Mouse (Mus musculus): ENCODE results near the gene a. TPM values are rescaled to one million over a fixed set of nuclear protein-coding genes. Genes with fewer than 3 reads are reported as not detected.

The a gene
- polyA plus RNA-seq, 1 experiment from 2014 or later: 0.41 TPM

DNA sequence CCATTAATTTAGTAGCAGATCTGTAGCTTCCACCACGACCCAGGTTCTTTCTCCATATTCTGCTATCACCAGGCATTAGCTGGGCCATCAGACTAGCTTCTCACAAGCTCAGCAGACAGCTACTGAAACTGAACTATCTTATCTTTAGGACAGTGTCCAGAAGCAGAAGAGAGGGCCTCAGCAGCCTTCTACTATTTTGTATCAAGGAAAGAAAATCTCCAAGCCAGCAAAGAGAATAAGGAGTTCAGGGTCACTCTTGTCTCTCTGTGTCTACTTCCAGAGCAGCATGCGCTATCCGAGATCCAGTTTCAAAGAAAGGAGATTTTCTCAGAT, 300.5 kb downstream of the a start:
- Histone ChIP-seq H3K4me3 (ENCODE audit: low read depth, low read length) (no peak overlapping the region), H3K27me3 (ENCODE audit: control insufficient read depth, insufficient read depth, low read length) (no peaks in the 10 kb centered on the region), H3K4me2 (replicated peaks; ENCODE audit: low read depth) (no peak overlapping the region), H3K9me3 (ENCODE audit: control insufficient read depth, low read length) (no peaks in the 10 kb centered on the region), H3K9ac (ENCODE audit: low read length) (no peak overlapping the region), H3K36me3 (ENCODE audit: control insufficient read depth, insufficient read depth, low read length) (no peaks in the 10 kb centered on the region), H3K4me1 (replicated peaks; ENCODE audit: control insufficient read depth, insufficient read depth) (no peaks in the 10 kb centered on the region), H3K27ac (replicated peaks) (no peak overlapping the region)
- DNase-seq (ENCODE audit: low spot score) (no peak), ATAC-seq (ENCODE audit: low FRiP score, low TSS enrichment) (no peak)
- TF ChIP-seq EP300 (optimal IDR thresholded peaks at IDR 0.05) (no peak), CTCF (IDR thresholded peaks at IDR 0.05; ENCODE audit: low read depth) (no peak)
- WGBS: 80% methylated on average over 3 of the region's 3 CpGs

DNA sequence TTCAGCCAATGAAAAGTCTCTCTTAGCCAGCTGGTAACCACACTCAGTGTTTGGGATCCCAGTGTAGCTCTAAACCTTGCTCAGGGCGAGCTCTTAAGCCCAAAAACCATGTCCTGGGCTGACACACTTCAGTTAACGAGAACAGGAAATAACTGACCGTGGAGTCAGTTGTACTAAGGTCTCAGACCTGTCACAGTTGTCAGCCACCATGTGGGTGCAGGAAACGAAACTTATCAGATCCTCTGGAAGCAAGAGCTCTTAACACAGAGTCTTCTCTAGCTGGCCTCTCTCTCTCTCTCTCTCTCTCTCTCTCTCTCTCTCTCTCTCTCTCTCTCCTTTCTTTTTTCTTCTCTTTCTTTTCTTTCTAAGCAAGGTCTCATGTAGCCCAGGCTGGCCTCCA, 302.2 kb downstream of the a start:
- no peak for ATAC-seq (ENCODE audit: low FRiP score, low TSS enrichment)
- Histone ChIP-seq H3K4me2 (replicated peaks; ENCODE audit: low read depth) (no peak overlapping the region), H3K36me3 (ENCODE audit: control insufficient read depth, insufficient read depth, low read length) (no peaks in the 10 kb centered on the region), H3K4me3 (ENCODE audit: low read depth, low read length) (no peak overlapping the region), H3K27me3 (ENCODE audit: control insufficient read depth, insufficient read depth, low read length) (no peaks in the 10 kb centered on the region), H3K9ac (ENCODE audit: low read length) (no peak overlapping the region), H3K27ac (replicated peaks) (no peak overlapping the region), H3K4me1 (replicated peaks; ENCODE audit: control insufficient read depth, insufficient read depth) (no peaks in the 10 kb centered on the region), H3K9me3 (ENCODE audit: control insufficient read depth, low read length) (no peaks in the 10 kb centered on the region)
- 44% methylated on average over 4 of the region's 4 CpGs for WGBS
- no peak for TF ChIP-seq EP300 (optimal IDR thresholded peaks at IDR 0.05)
- no peak for DNase-seq (ENCODE audit: low spot score)

DNA sequence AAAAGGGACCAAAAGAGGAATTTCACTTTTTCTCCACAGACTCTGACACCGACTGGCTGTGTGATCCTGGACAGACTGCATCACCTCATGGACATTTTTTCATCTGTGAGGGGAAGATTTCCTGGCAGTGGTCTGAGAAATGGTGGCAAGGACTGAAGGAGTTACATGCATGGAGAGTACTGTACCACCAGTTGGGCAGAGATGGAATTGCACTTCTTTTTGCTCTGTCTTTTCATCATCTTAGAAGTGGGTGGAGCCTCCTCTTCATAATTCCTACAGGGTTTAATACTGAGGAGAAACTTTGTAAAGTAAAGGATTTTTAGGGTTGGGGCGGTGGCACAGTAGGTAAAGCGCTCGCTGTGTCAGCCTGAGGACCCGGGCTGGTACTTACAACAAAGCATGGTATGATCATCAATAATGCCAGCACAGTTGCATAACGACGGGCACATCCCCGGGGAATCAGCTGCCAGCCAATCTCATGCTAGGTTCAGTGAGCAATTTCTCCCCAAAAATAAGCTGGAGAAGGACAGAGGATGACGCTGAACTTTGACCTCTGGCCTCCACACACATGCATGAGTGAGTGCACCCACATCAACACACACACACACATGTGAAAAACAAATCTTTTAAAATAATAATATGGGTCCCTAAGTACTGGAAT, 307.6 kb downstream of the a start:
- H3K4me2 ChIP-seq (replicated peaks; ENCODE audit: low read depth): no peak overlapping the region
- H3K4me1 ChIP-seq (replicated peaks; ENCODE audit: control insufficient read depth, insufficient read depth): no peaks in the 10 kb centered on the region
- TF ChIP-seq EP300 (optimal IDR thresholded peaks at IDR 0.05): no peak
- peak; percentile 51 for TF ChIP-seq CTCF (IDR thresholded peaks at IDR 0.05; ENCODE audit: low read depth)
- H3K36me3 ChIP-seq (ENCODE audit: control insufficient read depth, insufficient read depth, low read length): no peaks in the 10 kb centered on the region
- H3K9me3 ChIP-seq (ENCODE audit: control insufficient read depth, low read length): no peaks in the 10 kb centered on the region
- ATAC-seq (ENCODE audit: low FRiP score, low TSS enrichment) (0 out of 2 replicates have a peak, but pooled peaks have one; percentile 21), DNase-seq (ENCODE audit: low spot score) (no peak)
- H3K27ac ChIP-seq (replicated peaks): no peak overlapping the region
- 82% methylated on average over 9 of the region's 9 CpGs for WGBS
- H3K4me3 ChIP-seq (ENCODE audit: low read depth, low read length): no peak overlapping the region
- H3K9ac ChIP-seq (ENCODE audit: low read length): no peak overlapping the region
- H3K27me3 ChIP-seq (ENCODE audit: control insufficient read depth, insufficient read depth, low read length): no peaks in the 10 kb centered on the region

- Histone ChIP-seq H3K4me2 (replicated peaks; ENCODE audit: low read depth) (no peak overlapping the region), H3K4me3 (ENCODE audit: low read depth, low read length) (no peak overlapping the region), H3K36me3 (ENCODE audit: control insufficient read depth, insufficient read depth, low read length) (no peaks in the 10 kb centered on the region), H3K27me3 (ENCODE audit: control insufficient read depth, insufficient read depth, low read length) (no peaks in the 10 kb centered on the region), H3K9me3 (ENCODE audit: control insufficient read depth, low read length) (no peaks in the 10 kb centered on the region), H3K27ac (replicated peaks) (no peak overlapping the region), H3K4me1 (replicated peaks; ENCODE audit: control insufficient read depth, insufficient read depth) (no peaks in the 10 kb centered on the region), H3K9ac (ENCODE audit: low read length) (no peak overlapping the region)
- 60% methylated on average over 7 of the region's 7 CpGs for WGBS
- peak; percentile 25 for DNase-seq (ENCODE audit: low spot score)
- ATAC-seq (ENCODE audit: low FRiP score, low TSS enrichment): peak; percentile 21; the same call in 1 of the 2 replicates
- TF ChIP-seq CTCF (IDR thresholded peaks at IDR 0.05; ENCODE audit: low read depth) (no peak), EP300 (optimal IDR thresholded peaks at IDR 0.05) (no peak)
These were observed 308.2 kb downstream of the a start for GRCm38 (mm10) chr2:155099421-155099820.

GRCm38 (mm10) chr2:155099994-155100795, 309.0 kb downstream of the a start:
- Histone ChIP-seq H3K9ac (ENCODE audit: low read length) (no peak overlapping the region), H3K4me1 (replicated peaks; ENCODE audit: control insufficient read depth, insufficient read depth) (no peaks in the 10 kb centered on the region), H3K27me3 (ENCODE audit: control insufficient read depth, insufficient read depth, low read length) (no peaks in the 10 kb centered on the region), H3K4me3 (ENCODE audit: low read depth, low read length) (no peak overlapping the region), H3K27ac (replicated peaks) (no peak overlapping the region), H3K9me3 (ENCODE audit: control insufficient read depth, low read length) (no peaks in the 10 kb centered on the region), H3K4me2 (replicated peaks; ENCODE audit: low read depth) (no peak overlapping the region), H3K36me3 (ENCODE audit: control insufficient read depth, insufficient read depth, low read length) (no peaks in the 10 kb centered on the region)
- no peak for ATAC-seq (ENCODE audit: low FRiP score, low TSS enrichment)
- DNase-seq (ENCODE audit: low spot score): no peak
- 75% methylated on average over 14 of the region's 14 CpGs for WGBS
- TF ChIP-seq CTCF (IDR thresholded peaks at IDR 0.05; ENCODE audit: low read depth) (no peak), EP300 (optimal IDR thresholded peaks at IDR 0.05) (no peak)

Other genes with a start within 250 kb of the a start
- gene 1700003F12Rik, start 244.3 kb upstream of the a start, polyA plus RNA-seq (2015; fragmentation: Nextera tagmentation; extraction: Ambion mirVana): 0.87 and 0.89 TPM in 2 replicates
- gene Actl10, start 239.6 kb upstream of the a start, polyA plus RNA-seq (2015; fragmentation: Nextera tagmentation; extraction: Ambion mirVana): not detected in 2 replicates
- 0.50 and 0.70 TPM in 2 replicates for gene Necab3, start 232.5 kb upstream of the a start, polyA plus RNA-seq (2015; fragmentation: Nextera tagmentation; extraction: Ambion mirVana)
- 5.7 and 6.1 TPM in 2 replicates for gene E2f1, start 221.5 kb upstream of the a start, polyA plus RNA-seq (2015; fragmentation: Nextera tagmentation; extraction: Ambion mirVana)
- gene Pxmp4, start 187.7 kb upstream of the a start, polyA plus RNA-seq (2015; fragmentation: Nextera tagmentation; extraction: Ambion mirVana): 49.7 and 52.8 TPM in 2 replicates
- gene Zfp341, start 178.1 kb upstream of the a start, polyA plus RNA-seq (2015; fragmentation: Nextera tagmentation; extraction: Ambion mirVana): 0.27 and 0.45 TPM in 2 replicates
- gene 4930519P11Rik, start 178.0 kb upstream of the a start, polyA plus RNA-seq (2015; fragmentation: Nextera tagmentation; extraction: Ambion mirVana): 0.22 and 0.28 TPM in 2 replicates
- gene Chmp4b, start 139.7 kb upstream of the a start, polyA plus RNA-seq (2015; fragmentation: Nextera tagmentation; extraction: Ambion mirVana): 37.3 and 42.7 TPM in 2 replicates
- gene Gm14214, start 21.4 kb upstream of the a start, polyA plus RNA-seq (2015; fragmentation: Nextera tagmentation; extraction: Ambion mirVana): not detected in 2 replicates
- 16.8 and 18.7 TPM in 2 replicates for gene Raly, start 306 bp upstream of the a start, polyA plus RNA-seq (2015; fragmentation: Nextera tagmentation; extraction: Ambion mirVana)
- gene Eif2s2, start 101.5 kb downstream of the a start, polyA plus RNA-seq (2015; fragmentation: Nextera tagmentation; extraction: Ambion mirVana): 77.2 and 83.9 TPM in 2 replicates
- 0.24 and 0.48 TPM in 2 replicates for gene Gm14226, start 226.9 kb downstream of the a start, polyA plus RNA-seq (2015; fragmentation: Nextera tagmentation; extraction: Ambion mirVana)